Mouse (Mus musculus): ENCODE measurements around the gene Ptdss2. TPM values are rescaled to one million over a fixed set of nuclear protein-coding genes. Genes with fewer than 3 reads are reported as not detected.

The Ptdss2 gene
- polyA plus RNA-seq, 1 experiment: 28.3 TPM

GRCm38 (mm10) chr7:141169300-141169699, 47.1 kb downstream of the Ptdss2 start:
- Histone ChIP-seq H3K4me3 (ENCODE audit: insufficient read depth, low read length) (no peak overlapping the region), H3K27ac (ENCODE audit: insufficient read depth, low read length) (peak overlapping the region; percentile 86), H3K4me1 (ENCODE audit: control insufficient read depth, insufficient read depth, low read length) (peaks cover 16% of the 10 kb centered on the region)
- TF ChIP-seq POLR2A (IDR thresholded peaks at IDR 0.05; ENCODE audit: low read depth, low read length) (no peak), CTCF (IDR thresholded peaks at IDR 0.05; ENCODE audit: borderline replicate concordance, insufficient read depth, low read length) (no peak)

GRCm38 (mm10) chr7:141169866-141170265, 47.7 kb downstream of the Ptdss2 start:
- peaks cover 13% of the 10 kb centered on the region for H3K4me1 ChIP-seq (ENCODE audit: control insufficient read depth, insufficient read depth, low read length)
- no peak overlapping the region for H3K4me3 ChIP-seq (ENCODE audit: insufficient read depth, low read length)
- no peak for TF ChIP-seq POLR2A (IDR thresholded peaks at IDR 0.05; ENCODE audit: low read depth, low read length)
- no peak overlapping the region for H3K27ac ChIP-seq (ENCODE audit: insufficient read depth, low read length)

GRCm38 (mm10) chr7:141172116-141173006, 50.2 kb downstream of the Ptdss2 start, which contains the start of gene Rnh1:
Gene Rnh1 (minus strand): TSS chr7:141172857.
- H3K4me1 ChIP-seq (ENCODE audit: control insufficient read depth, insufficient read depth, low read length): peaks cover 2% of the 10 kb centered on the region; the same call in 1 of the 2 replicates
- TF ChIP-seq POLR2A (IDR thresholded peaks at IDR 0.05; ENCODE audit: low read depth, low read length) (peak; percentile 85), CTCF (IDR thresholded peaks at IDR 0.05; ENCODE audit: borderline replicate concordance, insufficient read depth, low read length) (no peak)

DNA sequence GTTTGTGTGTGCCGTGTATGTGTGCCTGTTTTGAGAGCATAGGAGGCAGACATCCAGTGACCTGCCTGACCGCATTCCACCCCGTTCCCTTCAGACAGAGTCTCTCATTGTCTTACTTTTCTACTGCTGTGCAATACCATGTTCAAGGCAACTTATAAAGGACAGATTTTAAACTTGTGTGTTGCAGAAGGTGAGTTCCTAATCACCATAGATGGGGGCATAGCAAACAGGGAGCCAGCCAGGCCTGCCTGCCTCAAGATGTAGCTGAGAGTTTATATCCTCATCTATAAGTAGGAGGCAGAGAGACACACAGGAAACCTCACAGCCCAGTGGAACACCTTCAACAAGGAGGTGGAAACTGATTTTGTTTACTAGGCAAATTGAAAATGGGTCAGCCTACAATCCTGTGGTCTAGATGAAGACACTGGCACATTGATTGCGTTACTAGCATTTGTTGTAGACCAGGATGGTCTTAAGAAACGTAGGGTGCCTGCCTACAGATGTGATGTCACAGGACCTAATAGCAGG, 51.2 kb downstream of the Ptdss2 start:
- H3K4me1 ChIP-seq (ENCODE audit: control insufficient read depth, insufficient read depth, low read length): peaks cover 2% of the 10 kb centered on the region; the same call in 1 of the 2 replicates
- no peak for TF ChIP-seq CTCF (IDR thresholded peaks at IDR 0.05; ENCODE audit: borderline replicate concordance, insufficient read depth, low read length)
- no peak; the same call in 1 of the 2 replicates for TF ChIP-seq POLR2A (IDR thresholded peaks at IDR 0.05; ENCODE audit: low read depth, low read length)
- H3K4me3 ChIP-seq (ENCODE audit: insufficient read depth, low read length): peak overlapping the region; percentile 63; the same call in 1 of the 2 replicates
- peak overlapping the region; percentile 91; the same call in 1 of the 2 replicates for H3K27ac ChIP-seq (ENCODE audit: insufficient read depth, low read length)

More at GRCm38 (mm10) chr7:141172116-141173006, 50.2 kb downstream of the Ptdss2 start, which contains the start of gene Rnh1:
- H3K4me3 ChIP-seq (ENCODE audit: insufficient read depth, low read length): peak within 1 kb of the TSS; percentile 63
- H3K27ac ChIP-seq (ENCODE audit: insufficient read depth, low read length): peak within 1 kb of the TSS; percentile 91

- TF ChIP-seq POLR2A (IDR thresholded peaks at IDR 0.05; ENCODE audit: low read depth, low read length): no peak
- TF ChIP-seq CTCF (IDR thresholded peaks at IDR 0.05; ENCODE audit: borderline replicate concordance, insufficient read depth, low read length): no peak
- Histone ChIP-seq H3K27ac (ENCODE audit: insufficient read depth, low read length) (no peak overlapping the region), H3K4me3 (ENCODE audit: insufficient read depth, low read length) (no peak overlapping the region), H3K4me1 (ENCODE audit: control insufficient read depth, insufficient read depth, low read length) (no peaks in the 10 kb centered on the region; the same call in 1 of the 2 replicates)
Observed at GRCm38 (mm10) chr7:141175068-141175467, 52.9 kb downstream of the Ptdss2 start.

- Histone ChIP-seq H3K4me1 (ENCODE audit: control insufficient read depth, insufficient read depth, low read length) (no peaks in the 10 kb centered on the region; the same call in 1 of the 2 replicates), H3K27ac (ENCODE audit: insufficient read depth, low read length) (no peak overlapping the region), H3K4me3 (ENCODE audit: insufficient read depth, low read length) (no peak overlapping the region)
- TF ChIP-seq CTCF (IDR thresholded peaks at IDR 0.05; ENCODE audit: borderline replicate concordance, insufficient read depth, low read length): peak; percentile 94
- no peak for TF ChIP-seq POLR2A (IDR thresholded peaks at IDR 0.05; ENCODE audit: low read depth, low read length)
Observed at GRCm38 (mm10) chr7:141176173-141176572, 54.0 kb downstream of the Ptdss2 start.

- Histone ChIP-seq H3K4me1 (ENCODE audit: control insufficient read depth, insufficient read depth, low read length) (no peaks in the 10 kb centered on the region), H3K4me3 (ENCODE audit: insufficient read depth, low read length) (no peak overlapping the region), H3K27ac (ENCODE audit: insufficient read depth, low read length) (no peak overlapping the region)
- TF ChIP-seq CTCF (IDR thresholded peaks at IDR 0.05; ENCODE audit: borderline replicate concordance, insufficient read depth, low read length) (no peak), POLR2A (IDR thresholded peaks at IDR 0.05; ENCODE audit: low read depth, low read length) (no peak)
Observed at GRCm38 (mm10) chr7:141188194-141188593, 66.0 kb downstream of the Ptdss2 start.

- no peak overlapping the region for H3K27ac ChIP-seq (ENCODE audit: insufficient read depth, low read length)
- H3K4me3 ChIP-seq (ENCODE audit: insufficient read depth, low read length): no peak overlapping the region
- no peaks in the 10 kb centered on the region for H3K4me1 ChIP-seq (ENCODE audit: control insufficient read depth, insufficient read depth, low read length)
- TF ChIP-seq CTCF (IDR thresholded peaks at IDR 0.05; ENCODE audit: borderline replicate concordance, insufficient read depth, low read length) (no peak), POLR2A (IDR thresholded peaks at IDR 0.05; ENCODE audit: low read depth, low read length) (no peak; the same call in 1 of the 2 replicates)
Observed at GRCm38 (mm10) chr7:141188733-141189132, 66.6 kb downstream of the Ptdss2 start.

DNA sequence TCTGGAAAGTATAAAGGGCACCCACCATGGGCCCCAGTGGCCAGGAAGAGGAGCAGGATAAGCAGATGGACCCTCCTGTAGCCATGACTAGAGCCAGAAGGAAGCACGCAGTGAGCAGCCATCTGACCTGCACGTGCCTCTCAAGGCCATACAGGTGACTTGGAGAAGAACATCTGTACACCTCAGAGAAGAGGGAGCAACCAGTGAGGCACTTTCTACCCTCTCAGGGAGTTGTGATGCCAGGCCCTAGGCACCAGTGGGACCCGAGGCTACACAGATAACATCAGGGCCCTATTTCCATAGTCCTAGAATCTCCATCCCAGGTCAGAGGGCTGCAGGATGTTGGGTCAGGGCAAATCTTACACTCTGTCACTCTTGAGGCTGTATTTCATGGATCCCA, 68.0 kb downstream of the Ptdss2 start:
- Histone ChIP-seq H3K4me3 (ENCODE audit: insufficient read depth, low read length) (no peak overlapping the region), H3K4me1 (ENCODE audit: control insufficient read depth, insufficient read depth, low read length) (0 out of 2 replicates have a peak, but pooled peaks cover 2% of the 10 kb centered on the region), H3K27ac (ENCODE audit: insufficient read depth, low read length) (no peak overlapping the region)
- TF ChIP-seq POLR2A (IDR thresholded peaks at IDR 0.05; ENCODE audit: low read depth, low read length) (no peak), CTCF (IDR thresholded peaks at IDR 0.05; ENCODE audit: borderline replicate concordance, insufficient read depth, low read length) (no peak)

- Histone ChIP-seq H3K4me1 (ENCODE audit: control insufficient read depth, insufficient read depth, low read length) (0 out of 2 replicates have a peak, but pooled peaks cover 2% of the 10 kb centered on the region), H3K4me3 (ENCODE audit: insufficient read depth, low read length) (no peak overlapping the region), H3K27ac (ENCODE audit: insufficient read depth, low read length) (no peak overlapping the region)
- TF ChIP-seq POLR2A (IDR thresholded peaks at IDR 0.05; ENCODE audit: low read depth, low read length) (no peak), CTCF (IDR thresholded peaks at IDR 0.05; ENCODE audit: borderline replicate concordance, insufficient read depth, low read length) (no peak)
Observed at GRCm38 (mm10) chr7:141191036-141191435, 68.9 kb downstream of the Ptdss2 start.
